Mouse (Mus musculus): ENCODE results near the gene Tekt2. TPM values are rescaled to one million over a fixed set of nuclear protein-coding genes. Genes with fewer than 3 reads are reported as not detected.

The Tekt2 gene
- polyA plus RNA-seq, 1 experiment from 2014 or later = 1.1 TPM

GRCm38 (mm10) chr4:126287302-126287995, 38.0 kb downstream of the Tekt2 start:
- peaks cover 74% of the 10 kb centered on the region for H3K27me3 ChIP-seq
- peak overlapping the region; percentile 77 for H3K4me2 ChIP-seq
- WGBS = 25% methylated on average over 11 of the region's 11 CpGs
- H3K27ac ChIP-seq = 0 out of 2 replicates have a peak overlapping the region, but pooled peaks have one; percentile 18
- H3K36me3 ChIP-seq = no peaks in the 10 kb centered on the region
- H3K9ac ChIP-seq = no peak overlapping the region
- H3K9me3 ChIP-seq (replicated peaks) = no peaks in the 10 kb centered on the region
- peaks cover 21% of the 10 kb centered on the region for H3K4me1 ChIP-seq (replicated peaks)
- ATAC-seq (replicated peaks; ENCODE audit: insufficient number of reproducible peaks, insufficient read depth, low FRiP score, low read depth) = no peak; the same call in 1 of the 2 replicates
- peak overlapping the region; percentile 55 for H3K4me3 ChIP-seq

DNA sequence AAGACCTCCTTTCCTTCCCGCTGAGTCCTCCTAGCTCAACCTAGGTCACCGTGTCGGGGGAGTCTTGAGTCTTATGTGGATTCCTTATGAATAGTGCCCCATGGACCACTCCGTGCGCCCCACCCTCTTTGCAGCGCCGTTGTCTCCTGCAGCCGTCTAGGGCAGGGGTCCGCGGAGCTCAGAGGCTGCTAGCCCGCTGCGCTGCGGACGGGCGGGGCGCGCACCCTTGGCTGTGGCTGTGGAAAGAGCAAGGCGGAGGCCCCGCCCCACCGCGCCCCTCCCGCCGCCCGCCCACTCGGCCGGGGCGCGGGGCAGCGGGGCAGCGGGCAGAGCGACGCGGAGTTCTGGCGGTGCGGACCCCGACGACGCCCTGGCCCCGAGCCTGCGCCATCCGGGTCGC, 39.0 kb downstream of the Tekt2 start, which contains the start of gene Col8a2:
TSS of gene Col8a2 (plus strand) at position 302 of the 400 bp plus-strand sequence.
- peak within 1 kb of the TSS; percentile 55 for H3K4me3 ChIP-seq
- H3K4me1 ChIP-seq (replicated peaks) = peaks cover 21% of the 10 kb centered on the region
- peaks cover 80% of the 10 kb centered on the region for H3K27me3 ChIP-seq
- WGBS = 2% methylated on average over 39 of the region's 42 CpGs
- ATAC-seq (replicated peaks; ENCODE audit: insufficient number of reproducible peaks, insufficient read depth, low FRiP score, low read depth) = peak; percentile 40; the same call in 1 of the 2 replicates
- no peaks in the 10 kb centered on the region for H3K9me3 ChIP-seq (replicated peaks)
- peak within 1 kb of the TSS; percentile 49 for H3K27ac ChIP-seq
- H3K9ac ChIP-seq = peak within 1 kb of the TSS; percentile 53
- peak within 1 kb of the TSS; percentile 77 for H3K4me2 ChIP-seq
- no peaks in the 10 kb centered on the region for H3K36me3 ChIP-seq

DNA sequence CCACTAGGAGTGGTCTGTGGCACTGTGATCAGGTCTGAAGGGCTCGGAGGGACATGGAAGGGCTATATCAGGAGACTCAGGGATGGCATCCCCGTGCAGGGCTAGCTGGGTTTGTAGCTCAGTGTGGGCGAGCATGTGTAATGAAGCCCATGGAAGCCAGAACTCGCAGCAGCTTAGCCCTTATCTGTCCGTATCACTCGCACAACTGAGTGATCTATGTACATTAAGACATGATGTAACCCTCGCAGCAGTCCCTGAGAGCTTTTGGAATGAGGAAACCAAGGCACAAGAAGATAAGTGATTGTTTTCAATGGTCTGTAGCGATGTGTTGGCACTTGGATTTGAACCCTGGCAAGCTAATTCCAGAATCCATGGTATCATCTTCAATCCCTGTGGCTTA, 41.9 kb downstream of the Tekt2 start:
- H3K27ac ChIP-seq = no peak overlapping the region
- no peak overlapping the region for H3K9ac ChIP-seq
- no peak overlapping the region for H3K4me3 ChIP-seq
- 72% methylated on average over 8 of the region's 8 CpGs for WGBS
- H3K4me1 ChIP-seq (replicated peaks) = peaks cover 22% of the 10 kb centered on the region
- ATAC-seq (replicated peaks; ENCODE audit: insufficient number of reproducible peaks, insufficient read depth, low FRiP score, low read depth) = no peak
- no peaks in the 10 kb centered on the region for H3K9me3 ChIP-seq (replicated peaks)
- H3K4me2 ChIP-seq = no peak overlapping the region
- H3K27me3 ChIP-seq = peaks cover 63% of the 10 kb centered on the region
- H3K36me3 ChIP-seq = no peaks in the 10 kb centered on the region

- Histone ChIP-seq H3K9ac (no peak overlapping the region), H3K27ac (no peak overlapping the region), H3K4me2 (no peak overlapping the region), H3K36me3 (no peaks in the 10 kb centered on the region), H3K4me1 (replicated peaks) (peaks cover 17% of the 10 kb centered on the region), H3K9me3 (replicated peaks) (no peaks in the 10 kb centered on the region), H3K4me3 (no peak overlapping the region), H3K27me3 (peaks cover 44% of the 10 kb centered on the region)
- no peak for ATAC-seq (replicated peaks; ENCODE audit: insufficient number of reproducible peaks, insufficient read depth, low FRiP score, low read depth)
- 59% methylated on average over 9 of the region's 9 CpGs for WGBS
These were observed 43.8 kb downstream of the Tekt2 start for GRCm38 (mm10) chr4:126281706-126282105.

GRCm38 (mm10) chr4:126278961-126279360, 46.5 kb downstream of the Tekt2 start:
- no peak overlapping the region for H3K27ac ChIP-seq
- H3K4me1 ChIP-seq (replicated peaks) = peaks cover 12% of the 10 kb centered on the region
- 61% methylated on average over 9 of the region's 9 CpGs for WGBS
- no peak for ATAC-seq (replicated peaks; ENCODE audit: insufficient number of reproducible peaks, insufficient read depth, low FRiP score, low read depth)
- H3K36me3 ChIP-seq = peaks cover 3% of the 10 kb centered on the region; the same call in 1 of the 2 replicates
- H3K9ac ChIP-seq = no peak overlapping the region
- no peak overlapping the region for H3K4me3 ChIP-seq
- no peaks in the 10 kb centered on the region for H3K9me3 ChIP-seq (replicated peaks)
- H3K4me2 ChIP-seq = no peak overlapping the region
- H3K27me3 ChIP-seq = peaks cover 22% of the 10 kb centered on the region

GRCm38 (mm10) chr4:126278565-126278915, 46.9 kb downstream of the Tekt2 start:
- Histone ChIP-seq H3K27ac (no peak overlapping the region), H3K4me3 (no peak overlapping the region), H3K9me3 (replicated peaks) (no peaks in the 10 kb centered on the region), H3K36me3 (peaks cover 7% of the 10 kb centered on the region; the same call in 1 of the 2 replicates), H3K4me1 (replicated peaks) (peaks cover 12% of the 10 kb centered on the region), H3K27me3 (peaks cover 18% of the 10 kb centered on the region), H3K4me2 (no peak overlapping the region), H3K9ac (no peak overlapping the region)
- ATAC-seq (replicated peaks; ENCODE audit: insufficient number of reproducible peaks, insufficient read depth, low FRiP score, low read depth) = 0 out of 2 replicates have a peak, but pooled peaks have one; percentile 33
- WGBS = 37% methylated on average over 9 of the region's 9 CpGs

DNA sequence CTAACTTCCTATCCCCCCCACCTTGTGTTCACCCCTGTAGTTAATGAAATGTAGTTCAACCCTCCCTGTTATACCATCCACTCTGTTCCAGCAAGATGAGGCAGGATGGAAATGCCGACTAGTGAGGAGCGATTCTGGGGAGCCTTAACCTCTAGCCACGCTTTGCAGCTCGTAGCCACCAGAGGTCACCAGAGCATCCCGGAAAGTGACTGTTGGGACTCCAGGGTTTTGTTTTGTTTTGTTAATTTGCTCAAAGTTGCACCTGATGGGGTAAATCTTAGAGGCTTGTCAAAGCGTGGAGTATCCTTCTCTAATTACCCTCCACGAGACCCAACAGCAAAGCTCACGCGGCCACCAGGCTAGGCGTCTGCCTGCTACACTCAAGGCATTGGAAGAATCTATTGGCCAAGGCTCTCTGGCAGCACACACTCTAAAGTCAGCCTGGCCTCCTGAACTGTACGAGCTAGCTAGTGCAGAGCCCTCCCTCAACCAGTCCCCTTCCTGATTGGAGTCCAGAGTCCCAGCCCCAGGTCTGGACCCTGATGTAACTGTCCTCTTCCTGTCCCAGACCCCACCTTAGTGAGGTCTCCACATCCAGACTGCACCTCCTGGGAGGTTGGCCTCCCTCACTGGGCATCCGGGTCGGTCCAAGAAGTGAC, 47.5 kb downstream of the Tekt2 start:
- Histone ChIP-seq H3K27ac (no peak overlapping the region), H3K4me3 (peak overlapping the region; percentile 36), H3K36me3 (peaks cover 8% of the 10 kb centered on the region; the same call in 1 of the 2 replicates), H3K27me3 (peaks cover 13% of the 10 kb centered on the region; the same call in 1 of the 2 replicates), H3K9ac (peak overlapping the region; percentile 28; the same call in 1 of the 2 replicates), H3K4me2 (peak overlapping the region; percentile 61), H3K4me1 (replicated peaks) (peaks cover 12% of the 10 kb centered on the region), H3K9me3 (replicated peaks) (no peaks in the 10 kb centered on the region)
- WGBS = 5% methylated on average over 13 of the region's 13 CpGs
- 0 out of 2 replicates have a peak, but pooled peaks have one; percentile 58 for ATAC-seq (replicated peaks; ENCODE audit: insufficient number of reproducible peaks, insufficient read depth, low FRiP score, low read depth)

GRCm38 (mm10) chr4:126275681-126276131, 49.8 kb downstream of the Tekt2 start:
- Histone ChIP-seq H3K9me3 (replicated peaks) (no peaks in the 10 kb centered on the region), H3K27ac (no peak overlapping the region), H3K4me1 (replicated peaks) (peaks cover 12% of the 10 kb centered on the region), H3K36me3 (peaks cover 15% of the 10 kb centered on the region; the same call in 1 of the 2 replicates), H3K4me2 (no peak overlapping the region), H3K9ac (no peak overlapping the region), H3K4me3 (no peak overlapping the region), H3K27me3 (no peaks in the 10 kb centered on the region)
- ATAC-seq (replicated peaks; ENCODE audit: insufficient number of reproducible peaks, insufficient read depth, low FRiP score, low read depth) = no peak
- 81% methylated on average over 13 of the region's 13 CpGs for WGBS

- Histone ChIP-seq H3K9ac (no peak overlapping the region), H3K27ac (no peak overlapping the region), H3K27me3 (no peaks in the 10 kb centered on the region), H3K4me1 (replicated peaks) (peaks cover 12% of the 10 kb centered on the region), H3K36me3 (peaks cover 15% of the 10 kb centered on the region; the same call in 1 of the 2 replicates), H3K4me2 (no peak overlapping the region), H3K9me3 (replicated peaks) (no peaks in the 10 kb centered on the region), H3K4me3 (no peak overlapping the region)
- no peak for ATAC-seq (replicated peaks; ENCODE audit: insufficient number of reproducible peaks, insufficient read depth, low FRiP score, low read depth)
- 93% methylated on average over 4 of the region's 4 CpGs for WGBS
These were observed 50.4 kb downstream of the Tekt2 start for GRCm38 (mm10) chr4:126275081-126275480.

DNA sequence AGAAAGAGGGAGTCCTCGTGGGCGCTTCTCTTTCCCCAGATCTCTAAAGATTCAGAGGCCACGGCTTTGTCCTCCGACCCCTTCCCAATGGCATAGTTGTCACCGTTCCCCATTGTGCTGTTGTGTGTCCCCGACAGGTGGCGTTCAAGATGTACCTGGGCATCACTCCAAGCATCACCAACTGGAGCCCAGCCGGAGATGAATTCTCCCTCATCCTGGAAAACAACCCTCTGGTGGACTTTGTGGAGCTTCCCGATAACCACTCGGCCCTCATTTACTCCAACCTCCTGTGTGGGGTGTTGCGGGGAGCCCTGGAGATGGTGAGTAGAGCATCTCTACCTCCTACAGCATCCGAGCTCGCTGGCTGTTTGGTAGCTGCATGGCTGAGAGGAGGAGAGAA, 51.7 kb downstream of the Tekt2 start:
- H3K27ac ChIP-seq = no peak overlapping the region
- no peak for ATAC-seq (replicated peaks; ENCODE audit: insufficient number of reproducible peaks, insufficient read depth, low FRiP score, low read depth)

More for the DNA sequence above, 51.7 kb downstream of the Tekt2 start:
- Histone ChIP-seq H3K9me3 (replicated peaks) (no peaks in the 10 kb centered on the region), H3K4me2 (no peak overlapping the region), H3K27me3 (no peaks in the 10 kb centered on the region), H3K36me3 (peaks cover 15% of the 10 kb centered on the region; the same call in 1 of the 2 replicates), H3K4me3 (no peak overlapping the region), H3K9ac (no peak overlapping the region), H3K4me1 (replicated peaks) (peaks cover 12% of the 10 kb centered on the region)
- 77% methylated on average over 13 of the region's 13 CpGs for WGBS

Measured in heart, embryonic 15.5 days (tissue).